ENCODE assay signal across 8 mouse cellular contexts in the genomic region with DNA sequence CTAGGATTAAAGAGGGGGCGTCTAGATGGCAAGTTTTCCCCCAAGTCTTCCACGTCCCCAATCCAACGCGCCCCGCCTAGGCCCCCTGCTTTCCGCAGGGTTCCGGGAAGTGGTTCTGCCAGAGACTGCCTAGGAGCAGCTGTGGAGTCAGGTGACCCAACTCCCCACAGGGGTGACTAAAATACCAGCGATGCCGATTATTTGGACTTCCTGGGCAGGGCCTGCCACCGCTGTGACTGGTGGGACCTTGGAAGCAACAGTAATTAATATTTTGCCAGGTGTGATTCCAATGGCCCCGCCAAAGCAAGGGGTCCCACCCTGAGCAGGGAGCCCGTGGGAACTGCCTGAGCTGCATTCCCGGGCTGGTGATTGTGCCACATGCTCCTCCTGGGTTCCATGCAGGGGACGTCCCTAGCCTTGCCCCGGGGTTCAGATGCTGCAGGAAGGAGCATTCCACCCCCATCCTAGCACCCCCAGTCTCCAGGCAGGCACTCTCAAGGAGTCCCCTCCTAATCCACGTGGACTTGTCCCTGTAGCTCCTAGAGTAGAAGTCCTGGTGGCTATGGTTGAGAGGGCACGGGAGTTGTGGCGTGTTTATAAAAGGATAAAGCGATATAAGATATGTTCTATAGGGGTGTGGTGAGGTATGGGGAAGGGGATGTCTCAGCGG. TPM values are rescaled to one million over a fixed set of nuclear protein-coding genes. Genes with fewer than 3 reads are reported as not detected.
DNase-seq lines count a peak whose midpoint lies in the region; ATAC-seq and TF ChIP-seq lines count a peak whose summit lies in the region.

No protein-coding gene starts in this region.

- peak; percentile 38 to 44 for DNase-seq in heart, adult 2 months
- no peak for DNase-seq in heart, postnatal 25 days (ENCODE audit: low spot score)
- no peak for DNase-seq in left cerebral cortex, postnatal 25 days (ENCODE audit: low spot score in 2 of 2)
- DNase-seq in layer of hippocampus, adult 9-10 months (ENCODE audit: low spot score) = no peak

- no peak for TF ChIP-seq EP300 in heart, adult 2 months (IDR thresholded peaks at IDR 0.05; ENCODE audit: insufficient read depth, low read depth, low read length)

- peaks cover 3% of the 10 kb centered on the region; the same call in 1 of the 2 replicates for H3K9me3 ChIP-seq in kidney, embryonic 14.5 days (ENCODE audit: control insufficient read depth, low read length)
- H3K9me3 ChIP-seq in midbrain, embryonic 15.5 days = no peaks in the 10 kb centered on the region

- no peaks in the 10 kb centered on the region for H3K36me3 ChIP-seq in heart, adult 2 months (ENCODE audit: control insufficient read depth, insufficient read depth, low read length)
- H3K36me3 ChIP-seq in kidney, embryonic 14.5 days (ENCODE audit: control insufficient read depth, insufficient read depth, low read length) = no peaks in the 10 kb centered on the region
- no peaks in the 10 kb centered on the region for H3K36me3 ChIP-seq in midbrain, embryonic 15.5 days (replicated peaks)

- H3K4me2 ChIP-seq in kidney, embryonic 14.5 days (replicated peaks; ENCODE audit: low read depth, low read length) = peak overlapping the region; percentile 43
- H3K4me2 ChIP-seq in midbrain, embryonic 15.5 days = peak overlapping the region; percentile 27

- peak overlapping the region; percentile 36 for H3K4me3 ChIP-seq in heart, adult 2 months
- no peak overlapping the region for H3K4me3 ChIP-seq in embryonic fibroblast, embryonic 13.5 days (ENCODE audit: insufficient read depth, low read length)
- H3K4me3 ChIP-seq in kidney, embryonic 14.5 days (ENCODE audit: low read length) = peak overlapping the region; percentile 16; the same call in 1 of the 2 replicates
- no peak overlapping the region for H3K4me3 ChIP-seq in midbrain, embryonic 15.5 days

- H3K79me2 ChIP-seq in heart, adult 2 months (replicated peaks; ENCODE audit: control insufficient read depth, insufficient read depth, low read length) = no peaks in the 10 kb centered on the region

- peak; percentile 47 for ATAC-seq in kidney, embryonic 14.5 days (ENCODE audit: low FRiP score, low TSS enrichment)
- ATAC-seq in midbrain, embryonic 15.5 days (replicated peaks) = no peak
- no peak for ATAC-seq in erythroid progenitor cell, adult 5-6 weeks (replicated peaks; ENCODE audit: low FRiP score, poor library complexity, severe bottlenecking)

- H3K4me1 ChIP-seq in heart, adult 2 months (ENCODE audit: control insufficient read depth, insufficient read depth, low read length) = no peaks in the 10 kb centered on the region
- peaks cover 24% of the 10 kb centered on the region for H3K4me1 ChIP-seq in embryonic fibroblast, embryonic 13.5 days (ENCODE audit: control insufficient read depth, insufficient read depth, low read length)
- H3K4me1 ChIP-seq in kidney, embryonic 14.5 days (ENCODE audit: control insufficient read depth, insufficient read depth, low read length) = peaks cover 12% of the 10 kb centered on the region; the same call in 1 of the 2 replicates
- H3K4me1 ChIP-seq in midbrain, embryonic 15.5 days = no peaks in the 10 kb centered on the region

- TF ChIP-seq CTCF in heart, adult 2 months (IDR thresholded peaks at IDR 0.05) = no peak
- no peak for TF ChIP-seq CTCF in embryonic fibroblast, embryonic 13.5 days (IDR thresholded peaks at IDR 0.05; ENCODE audit: borderline replicate concordance, insufficient read depth, low read length)

- no peak overlapping the region for H3K9ac ChIP-seq in heart, adult 2 months (ENCODE audit: low read depth, low read length)
- H3K9ac ChIP-seq in kidney, embryonic 14.5 days (ENCODE audit: low read depth, low read length) = peak overlapping the region; percentile 18; the same call in 1 of the 2 replicates
- no peak overlapping the region for H3K9ac ChIP-seq in midbrain, embryonic 15.5 days

- no peak for TF ChIP-seq POLR2A in heart, adult 2 months (IDR thresholded peaks at IDR 0.05; ENCODE audit: insufficient read depth, low read depth, low read length)
- TF ChIP-seq POLR2A in embryonic fibroblast, embryonic 13.5 days (IDR thresholded peaks at IDR 0.05; ENCODE audit: low read depth, low read length) = no peak

- H3K27me3 ChIP-seq in heart, adult 2 months (ENCODE audit: control insufficient read depth, insufficient read depth, low read length) = no peaks in the 10 kb centered on the region
- H3K27me3 ChIP-seq in kidney, embryonic 14.5 days (ENCODE audit: control insufficient read depth, insufficient read depth, low read length) = no peaks in the 10 kb centered on the region
- H3K27me3 ChIP-seq in midbrain, embryonic 15.5 days (replicated peaks) = no peaks in the 10 kb centered on the region

- H3K27ac ChIP-seq in heart, adult 2 months = no peak overlapping the region; the same call in 1 of the 2 replicates
- H3K27ac ChIP-seq in embryonic fibroblast, embryonic 13.5 days (ENCODE audit: insufficient read depth, low read length) = peak overlapping the region; percentile 34; the same call in 1 of the 2 replicates
- no peak overlapping the region for H3K27ac ChIP-seq in kidney, embryonic 14.5 days (ENCODE audit: low read depth, low read length)
- H3K27ac ChIP-seq in midbrain, embryonic 15.5 days = no peak overlapping the region

- intact Hi-C loops in heart, adult 2 months (cut with DNase I) = no loop called here
- intact Hi-C loops in heart, postnatal 25 days (cut with DNase I) = no loop called here
- intact Hi-C loops in left cerebral cortex, postnatal 25 days (cut with DNase I) = no loop called here

- 34% methylated on average over 20 of the region's 20 CpGs for WGBS in heart, adult 2 months
- 25% methylated on average over 20 of the region's 20 CpGs for WGBS in kidney, embryonic 14.5 days
- WGBS in midbrain, embryonic 15.5 days = 34% methylated on average over 20 of the region's 20 CpGs

RNA-seq across cellular contexts. Expression of a gene that starts 28.5 kb away (rescaled TPM):
- 1 to 10 TPM; 4.7 to 6.9 TPM for total RNA-seq in heart, adult 2 months (2021)
- 7.5 and 7.6 TPM in 2 replicates for polyA plus RNA-seq in heart, adult 2 months (2012; rRNA removed)
- total RNA-seq in heart, postnatal 25 days (2021) = 1 to 10 TPM; 6.2 to 7.6 TPM
- 19.5 and 40.5 TPM in 2 replicates for polyA plus RNA-seq in embryonic fibroblast, embryonic 13.5 days (2011; ENCODE audit: insufficient read length, low read depth, missing spikeins)
- polyA plus RNA-seq in kidney, embryonic 14.5 days (2014; fragmentation: Nextera tagmentation; extraction: Ambion mirVana) = 11.3 and 15.6 TPM in 2 replicates
- polyA plus RNA-seq in midbrain, embryonic 15.5 days (2015; fragmentation: Nextera tagmentation; extraction: Ambion mirVana) = 2.7 and 3.7 TPM in 2 replicates
- 10 to 100 TPM in 1 of 2 experiments, 1 to 10 TPM in 1; 9.9 to 11.7 TPM for total RNA-seq in left cerebral cortex, postnatal 25 days (2021)
- total RNA-seq in erythroid progenitor cell, adult 5-6 weeks (2015; ENCODE audit: low replicate concordance) = 2.5 and 4.0 TPM in 2 replicates
- 0.90 and 0.91 TPM in 2 replicates for total RNA-seq in erythroid progenitor cell, adult 5-6 weeks (2017; ENCODE audit: low replicate concordance)

RNA-seq across cellular contexts. Expression of a gene that starts 31.5 kb away (rescaled TPM):
- 10 to 100 TPM; 65.8 to 74.1 TPM for total RNA-seq in heart, adult 2 months (2021)
- 155 and 162 TPM in 2 replicates for polyA plus RNA-seq in heart, adult 2 months (2012; rRNA removed)
- total RNA-seq in heart, postnatal 25 days (2021) = 10 to 100 TPM; 83.1 to 93.2 TPM
- polyA plus RNA-seq in embryonic fibroblast, embryonic 13.5 days (2011; ENCODE audit: insufficient read length, low read depth, missing spikeins) = 153 and 193 TPM in 2 replicates
- polyA plus RNA-seq in kidney, embryonic 14.5 days (2014; fragmentation: Nextera tagmentation; extraction: Ambion mirVana) = 431 and 486 TPM in 2 replicates
- 219 and 237 TPM in 2 replicates for polyA plus RNA-seq in midbrain, embryonic 15.5 days (2015; fragmentation: Nextera tagmentation; extraction: Ambion mirVana)
- total RNA-seq in left cerebral cortex, postnatal 25 days (2021) = 10 to 100 TPM; 42.7 to 54.4 TPM
- 28.8 and 39.8 TPM in 2 replicates for total RNA-seq in erythroid progenitor cell, adult 5-6 weeks (2015; ENCODE audit: low replicate concordance)
- 11.7 and 35.8 TPM in 2 replicates for total RNA-seq in erythroid progenitor cell, adult 5-6 weeks (2017; ENCODE audit: low replicate concordance)

RNA-seq across cellular contexts. Expression of a gene that starts 42.8 kb away (rescaled TPM):
- 10 to 100 TPM; 20.4 to 20.6 TPM for total RNA-seq in heart, adult 2 months (2021)
- polyA plus RNA-seq in heart, adult 2 months (2012; rRNA removed) = 3.4 and 6.1 TPM in 2 replicates
- total RNA-seq in heart, postnatal 25 days (2021) = 10 to 100 TPM; 22.4 to 23.6 TPM
- 54.2 and 67.8 TPM in 2 replicates for polyA plus RNA-seq in embryonic fibroblast, embryonic 13.5 days (2011; ENCODE audit: insufficient read length, low read depth, missing spikeins)
- 80.2 and 83.5 TPM in 2 replicates for polyA plus RNA-seq in kidney, embryonic 14.5 days (2014; fragmentation: Nextera tagmentation; extraction: Ambion mirVana)
- polyA plus RNA-seq in midbrain, embryonic 15.5 days (2015; fragmentation: Nextera tagmentation; extraction: Ambion mirVana) = 60.0 and 61.1 TPM in 2 replicates
- 10 to 100 TPM; 35.0 to 37.1 TPM for total RNA-seq in left cerebral cortex, postnatal 25 days (2021)
- total RNA-seq in erythroid progenitor cell, adult 5-6 weeks (2015; ENCODE audit: low replicate concordance) = 119 and 138 TPM in 2 replicates
- 155 and 213 TPM in 2 replicates for total RNA-seq in erythroid progenitor cell, adult 5-6 weeks (2017; ENCODE audit: low replicate concordance)

Comparison
In these comparisons a context has a peak if more than half of its experiments do, and no peak if none do; other contexts are left out.
1. DNase-seq: peak in heart, adult 2 months (2 of 2); none in heart, postnatal 25 days (single experiment), left cerebral cortex, postnatal 25 days (0 of 2) and layer of hippocampus, adult 9-10 months (single experiment).
2. H3K4me3 ChIP-seq: peak in heart, adult 2 months (single experiment) and kidney, embryonic 14.5 days (single experiment); none in embryonic fibroblast, embryonic 13.5 days (single experiment) and midbrain, embryonic 15.5 days (single experiment).